Mouse (Mus musculus): ENCODE results near the gene Mcu. TPM values are rescaled to one million over a fixed set of nuclear protein-coding genes. Genes with fewer than 3 reads are reported as not detected.
A peak's percentile ranks its signal among the peaks of the same experiment; 100 is the strongest.

The Mcu gene
- polyA plus RNA-seq, 1 experiment from 2014 or later = 22.0 TPM

- no peak overlapping the region for H3K4me3 ChIP-seq
- ATAC-seq (replicated peaks; ENCODE audit: insufficient number of reproducible peaks, insufficient read depth, low FRiP score, low read depth) = no peak
- no peaks in the 10 kb centered on the region for H3K27me3 ChIP-seq
- 70% methylated on average over 16 of the region's 16 CpGs for WGBS
- H3K9ac ChIP-seq = no peak overlapping the region
- peak overlapping the region; percentile 7; the same call in 1 of the 2 replicates for H3K4me2 ChIP-seq
- no peaks in the 10 kb centered on the region for H3K36me3 ChIP-seq
- H3K27ac ChIP-seq = peak overlapping the region; percentile 15; the same call in 1 of the 2 replicates
- no peaks in the 10 kb centered on the region for H3K9me3 ChIP-seq (replicated peaks)
- no peaks in the 10 kb centered on the region; the same call in 1 of the 2 replicates for H3K4me1 ChIP-seq (replicated peaks)
These were observed 20.4 kb upstream of the Mcu start for GRCm38 (mm10) chr10:59636751-59637533.

- ATAC-seq (replicated peaks; ENCODE audit: insufficient number of reproducible peaks, insufficient read depth, low FRiP score, low read depth) = no peak
- H3K9ac ChIP-seq = no peak overlapping the region
- H3K4me2 ChIP-seq = no peak overlapping the region
- no peak overlapping the region for H3K4me3 ChIP-seq
- no peaks in the 10 kb centered on the region for H3K27me3 ChIP-seq
- no peaks in the 10 kb centered on the region; the same call in 1 of the 2 replicates for H3K4me1 ChIP-seq (replicated peaks)
- H3K9me3 ChIP-seq (replicated peaks) = no peaks in the 10 kb centered on the region
- no peaks in the 10 kb centered on the region for H3K36me3 ChIP-seq
- no peak overlapping the region for H3K27ac ChIP-seq
- 81% methylated on average over 2 of the region's 2 CpGs for WGBS
These were observed 19.6 kb upstream of the Mcu start for GRCm38 (mm10) chr10:59636048-59636447.

GRCm38 (mm10) chr10:59629506-59629782 is 13.0 kb upstream of the Mcu start:
- no peak for ATAC-seq (replicated peaks; ENCODE audit: insufficient number of reproducible peaks, insufficient read depth, low FRiP score, low read depth)

GRCm38 (mm10) chr10:59628641-59629505 is 12.4 kb upstream of the Mcu start:
- H3K36me3 ChIP-seq = no peaks in the 10 kb centered on the region
- no peak overlapping the region for H3K4me3 ChIP-seq
- H3K4me2 ChIP-seq = no peak overlapping the region
- H3K27me3 ChIP-seq = no peaks in the 10 kb centered on the region
- H3K9ac ChIP-seq = no peak overlapping the region
- no peak for ATAC-seq (replicated peaks; ENCODE audit: insufficient number of reproducible peaks, insufficient read depth, low FRiP score, low read depth)
- WGBS = 72% methylated on average over 17 of the region's 17 CpGs
- H3K4me1 ChIP-seq (replicated peaks) = no peaks in the 10 kb centered on the region
- H3K27ac ChIP-seq = no peak overlapping the region
- H3K9me3 ChIP-seq (replicated peaks) = no peaks in the 10 kb centered on the region

More at GRCm38 (mm10) chr10:59629506-59629782, 13.0 kb upstream of the Mcu start:
- Histone ChIP-seq H3K27me3 (no peaks in the 10 kb centered on the region), H3K4me1 (replicated peaks) (no peaks in the 10 kb centered on the region), H3K27ac (no peak overlapping the region), H3K4me3 (no peak overlapping the region), H3K36me3 (no peaks in the 10 kb centered on the region), H3K4me2 (no peak overlapping the region), H3K9me3 (replicated peaks) (no peaks in the 10 kb centered on the region), H3K9ac (no peak overlapping the region)
- 80% methylated on average over 4 of the region's 4 CpGs for WGBS

- no peak overlapping the region for H3K27ac ChIP-seq
- 49% methylated on average over 5 of the region's 5 CpGs for WGBS
- H3K4me1 ChIP-seq (replicated peaks) = no peaks in the 10 kb centered on the region
These were observed 7.0 kb upstream of the Mcu start for GRCm38 (mm10) chr10:59623496-59623895.

GRCm38 (mm10) chr10:59621355-59621754 is 4.9 kb upstream of the Mcu start:
- Histone ChIP-seq H3K36me3 (no peaks in the 10 kb centered on the region), H3K9me3 (replicated peaks) (no peaks in the 10 kb centered on the region), H3K4me2 (no peak overlapping the region), H3K4me3 (no peak overlapping the region), H3K4me1 (replicated peaks) (peaks cover 4% of the 10 kb centered on the region), H3K9ac (no peak overlapping the region), H3K27ac (no peak overlapping the region), H3K27me3 (no peaks in the 10 kb centered on the region)
- ATAC-seq (replicated peaks; ENCODE audit: insufficient number of reproducible peaks, insufficient read depth, low FRiP score, low read depth) = no peak
- 52% methylated on average over 10 of the region's 10 CpGs for WGBS

More at GRCm38 (mm10) chr10:59623496-59623895, 7.0 kb upstream of the Mcu start:
- Histone ChIP-seq H3K36me3 (no peaks in the 10 kb centered on the region), H3K9ac (no peak overlapping the region), H3K27me3 (no peaks in the 10 kb centered on the region), H3K4me3 (no peak overlapping the region), H3K4me2 (no peak overlapping the region), H3K9me3 (replicated peaks) (no peaks in the 10 kb centered on the region)
- ATAC-seq (replicated peaks; ENCODE audit: insufficient number of reproducible peaks, insufficient read depth, low FRiP score, low read depth) = no peak

- no peaks in the 10 kb centered on the region for H3K36me3 ChIP-seq
- 89% methylated on average over 7 of the region's 7 CpGs for WGBS
- no peaks in the 10 kb centered on the region for H3K27me3 ChIP-seq
- H3K4me3 ChIP-seq = no peak overlapping the region
- ATAC-seq (replicated peaks; ENCODE audit: insufficient number of reproducible peaks, insufficient read depth, low FRiP score, low read depth) = no peak
- no peaks in the 10 kb centered on the region for H3K9me3 ChIP-seq (replicated peaks)
- no peak overlapping the region for H3K4me2 ChIP-seq
- H3K9ac ChIP-seq = no peak overlapping the region
- H3K4me1 ChIP-seq (replicated peaks) = peaks cover 26% of the 10 kb centered on the region
- no peak overlapping the region for H3K27ac ChIP-seq
These were observed 1.3 kb upstream of the Mcu start for GRCm38 (mm10) chr10:59617776-59618175.

GRCm38 (mm10) chr10:59615981-59616520 is 441 bp downstream of the Mcu start, which contains the start of gene Gm10322:
Gm10322 (plus strand) TSS chr10:59616063.
- peak within 1 kb of the TSS; percentile 86 for H3K4me2 ChIP-seq
- peaks cover 26% of the 10 kb centered on the region for H3K4me1 ChIP-seq (replicated peaks)
- H3K36me3 ChIP-seq = no peaks in the 10 kb centered on the region
- under 1% methylated on average over 38 of the region's 51 CpGs for WGBS
- peak within 1 kb of the TSS; percentile 85 for H3K4me3 ChIP-seq
- H3K27me3 ChIP-seq = no peaks in the 10 kb centered on the region
- peak; percentile 79 for ATAC-seq (replicated peaks; ENCODE audit: insufficient number of reproducible peaks, insufficient read depth, low FRiP score, low read depth)
- H3K9ac ChIP-seq = peak within 1 kb of the TSS; percentile 90
- H3K27ac ChIP-seq = peak within 1 kb of the TSS; percentile 90
- no peaks in the 10 kb centered on the region for H3K9me3 ChIP-seq (replicated peaks)

- 27% methylated on average over 5 of the region's 5 CpGs for WGBS
- peak overlapping the region; percentile 15; the same call in 1 of the 2 replicates for H3K27ac ChIP-seq
- no peak for ATAC-seq (replicated peaks; ENCODE audit: insufficient number of reproducible peaks, insufficient read depth, low FRiP score, low read depth)
These were observed 1.1 kb downstream of the Mcu start for GRCm38 (mm10) chr10:59615411-59615810.

GRCm38 (mm10) chr10:59614141-59614540 is 2.4 kb downstream of the Mcu start:
- H3K36me3 ChIP-seq = no peaks in the 10 kb centered on the region
- no peak overlapping the region for H3K4me3 ChIP-seq
- no peaks in the 10 kb centered on the region for H3K9me3 ChIP-seq (replicated peaks)
- 0 out of 2 replicates have a peak overlapping the region, but pooled peaks have one; percentile 86 for H3K4me2 ChIP-seq
- no peak for ATAC-seq (replicated peaks; ENCODE audit: insufficient number of reproducible peaks, insufficient read depth, low FRiP score, low read depth)
- no peak overlapping the region for H3K9ac ChIP-seq
- H3K27me3 ChIP-seq = no peaks in the 10 kb centered on the region
- H3K27ac ChIP-seq = no peak overlapping the region
- WGBS = 74% methylated on average over 5 of the region's 5 CpGs
- H3K4me1 ChIP-seq (replicated peaks) = peaks cover 26% of the 10 kb centered on the region

More at GRCm38 (mm10) chr10:59615411-59615810, 1.1 kb downstream of the Mcu start:
- peaks cover 26% of the 10 kb centered on the region for H3K4me1 ChIP-seq (replicated peaks)
- peak overlapping the region; percentile 86 for H3K4me2 ChIP-seq
- no peaks in the 10 kb centered on the region for H3K9me3 ChIP-seq (replicated peaks)
- no peaks in the 10 kb centered on the region for H3K36me3 ChIP-seq
- H3K4me3 ChIP-seq = peak overlapping the region; percentile 85
- H3K27me3 ChIP-seq = no peaks in the 10 kb centered on the region
- peak overlapping the region; percentile 90 for H3K9ac ChIP-seq

- Histone ChIP-seq H3K27ac (no peak overlapping the region), H3K9me3 (replicated peaks) (no peaks in the 10 kb centered on the region), H3K36me3 (no peaks in the 10 kb centered on the region), H3K9ac (no peak overlapping the region), H3K4me1 (replicated peaks) (peaks cover 26% of the 10 kb centered on the region), H3K27me3 (no peaks in the 10 kb centered on the region), H3K4me2 (no peak overlapping the region), H3K4me3 (no peak overlapping the region)
- WGBS = 75% methylated on average over 5 of the region's 5 CpGs
- ATAC-seq (replicated peaks; ENCODE audit: insufficient number of reproducible peaks, insufficient read depth, low FRiP score, low read depth) = no peak
These were observed 3.2 kb downstream of the Mcu start for GRCm38 (mm10) chr10:59613276-59613675.
